Mouse (Mus musculus): Measurements from ENCODE around the gene Rcc2. TPM values are rescaled to one million over a fixed set of nuclear protein-coding genes. Genes with fewer than 3 reads are reported as not detected.

Gene Rcc2
- polyA plus RNA-seq, 1 experiment from 2014 or later = 47.0 TPM

DNA sequence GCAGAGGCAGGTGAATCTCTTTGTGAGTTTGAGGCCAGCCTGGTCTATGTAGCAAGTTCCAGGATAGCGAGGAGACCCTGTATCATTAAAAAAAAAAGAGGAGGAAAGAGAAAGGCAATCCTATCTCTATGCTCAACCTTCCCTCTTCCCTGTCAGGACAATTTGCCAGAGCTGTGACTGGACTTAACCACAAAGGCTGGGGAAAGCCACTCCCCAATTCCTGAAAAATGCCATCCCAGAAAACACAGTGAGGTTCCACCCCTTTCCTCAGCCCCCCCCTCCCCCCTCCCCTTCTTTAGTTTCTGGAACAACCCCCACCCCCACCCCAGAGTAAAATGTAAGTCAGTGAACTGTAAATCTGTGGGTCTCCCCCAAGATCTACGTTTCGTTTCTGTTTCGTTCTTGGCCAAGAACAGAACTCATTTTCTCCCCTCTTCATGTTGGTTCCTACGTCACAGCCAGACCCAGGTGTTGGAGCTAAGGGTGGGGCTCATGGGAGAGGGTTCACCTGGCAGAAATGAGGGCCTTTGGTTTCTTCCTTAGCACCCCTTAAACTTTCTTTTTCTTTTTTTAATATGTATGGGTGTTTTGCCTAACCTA is 11.4 kb upstream of the Rcc2 start:
- H3K4me2 ChIP-seq (replicated peaks) = no peak overlapping the region
- H3K4me3 ChIP-seq (replicated peaks) = no peak overlapping the region
- H3K9me3 ChIP-seq (replicated peaks) = no peaks in the 10 kb centered on the region
- H3K36me3 ChIP-seq = no peaks in the 10 kb centered on the region
- peaks cover 17% of the 10 kb centered on the region for H3K4me1 ChIP-seq
- no peak for ATAC-seq (ENCODE audit: insufficient number of reproducible peaks, low FRiP score, low TSS enrichment, low read depth)
- H3K27ac ChIP-seq (replicated peaks) = no peak overlapping the region
- 69% methylated on average over 5 of the region's 5 CpGs for WGBS
- no peak overlapping the region for H3K9ac ChIP-seq
- no peaks in the 10 kb centered on the region for H3K27me3 ChIP-seq

DNA sequence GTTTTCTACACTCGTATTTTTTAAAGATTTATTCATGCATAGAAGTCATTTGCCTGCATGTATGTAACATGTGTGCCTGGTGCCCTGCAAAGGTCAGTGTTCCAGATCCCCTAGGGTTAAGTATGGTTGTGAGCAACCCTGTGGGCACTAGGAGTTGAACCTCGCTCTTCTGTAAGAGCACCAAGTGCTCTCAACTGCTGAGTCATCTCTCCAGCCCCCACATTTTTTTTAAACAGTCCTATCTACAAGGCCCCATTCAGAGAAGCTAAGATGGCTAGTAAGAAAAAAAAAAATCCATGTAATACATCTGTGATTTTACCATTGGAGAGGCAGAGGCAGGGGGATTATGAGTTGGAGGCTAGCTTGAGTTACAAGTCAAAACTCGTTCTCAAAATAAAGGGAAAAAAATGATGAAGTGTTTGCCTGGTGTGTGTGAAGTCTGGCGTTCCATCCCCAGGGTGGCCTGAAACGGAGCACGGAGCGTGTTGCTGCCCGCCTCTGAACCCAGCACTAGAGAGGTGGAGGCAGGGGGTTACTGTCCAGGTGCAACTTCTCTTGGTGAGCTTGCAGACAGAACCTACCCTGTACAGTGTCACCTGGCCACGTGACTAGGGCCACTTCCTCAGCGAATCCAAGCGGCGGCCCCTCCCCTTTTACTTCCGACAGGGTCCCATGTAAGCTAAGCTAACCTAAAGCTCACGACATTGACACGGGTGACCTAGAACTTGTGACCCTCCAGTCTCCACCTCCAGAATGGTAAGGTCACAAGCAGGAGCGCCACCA is 10.3 kb upstream of the Rcc2 start:
- Histone ChIP-seq H3K9ac (no peak overlapping the region), H3K4me2 (replicated peaks) (no peak overlapping the region), H3K4me3 (replicated peaks) (no peak overlapping the region), H3K9me3 (replicated peaks) (no peaks in the 10 kb centered on the region), H3K27ac (replicated peaks) (no peak overlapping the region), H3K27me3 (no peaks in the 10 kb centered on the region), H3K36me3 (no peaks in the 10 kb centered on the region), H3K4me1 (0 out of 2 replicates have a peak, but pooled peaks cover 5% of the 10 kb centered on the region)
- 55% methylated on average over 16 of the region's 16 CpGs for WGBS
- ATAC-seq (ENCODE audit: insufficient number of reproducible peaks, low FRiP score, low TSS enrichment, low read depth) = peak; percentile 27; the same call in 1 of the 2 replicates

DNA sequence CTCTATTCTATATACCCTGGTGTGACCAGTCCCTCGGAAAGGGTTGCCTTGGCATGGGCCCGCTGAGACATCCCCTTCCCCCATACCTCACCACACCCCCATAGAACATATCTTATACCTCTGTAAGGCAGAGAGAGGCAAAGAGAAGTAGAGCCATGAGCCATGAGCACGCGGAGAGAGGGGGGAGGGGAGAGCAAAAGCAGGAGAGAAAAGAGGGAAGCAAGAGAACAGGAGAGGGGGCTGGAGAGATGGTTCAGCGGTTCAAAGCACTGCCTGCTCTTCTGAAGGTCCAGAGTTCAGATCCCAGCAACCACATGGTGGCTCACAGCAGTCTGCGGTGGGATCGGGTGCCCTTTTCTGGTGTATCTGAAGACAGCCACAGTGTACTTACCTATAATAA is 8.9 kb upstream of the Rcc2 start:
- WGBS = 75% methylated on average over 7 of the region's 7 CpGs
- H3K4me3 ChIP-seq (replicated peaks) = no peak overlapping the region
- H3K4me2 ChIP-seq (replicated peaks) = no peak overlapping the region
- H3K27me3 ChIP-seq = no peaks in the 10 kb centered on the region
- H3K4me1 ChIP-seq = 0 out of 2 replicates have a peak, but pooled peaks cover 5% of the 10 kb centered on the region
- H3K36me3 ChIP-seq = no peaks in the 10 kb centered on the region
- no peak overlapping the region for H3K9ac ChIP-seq
- H3K9me3 ChIP-seq (replicated peaks) = no peaks in the 10 kb centered on the region
- H3K27ac ChIP-seq (replicated peaks) = no peak overlapping the region
- no peak for ATAC-seq (ENCODE audit: insufficient number of reproducible peaks, low FRiP score, low TSS enrichment, low read depth)

DNA sequence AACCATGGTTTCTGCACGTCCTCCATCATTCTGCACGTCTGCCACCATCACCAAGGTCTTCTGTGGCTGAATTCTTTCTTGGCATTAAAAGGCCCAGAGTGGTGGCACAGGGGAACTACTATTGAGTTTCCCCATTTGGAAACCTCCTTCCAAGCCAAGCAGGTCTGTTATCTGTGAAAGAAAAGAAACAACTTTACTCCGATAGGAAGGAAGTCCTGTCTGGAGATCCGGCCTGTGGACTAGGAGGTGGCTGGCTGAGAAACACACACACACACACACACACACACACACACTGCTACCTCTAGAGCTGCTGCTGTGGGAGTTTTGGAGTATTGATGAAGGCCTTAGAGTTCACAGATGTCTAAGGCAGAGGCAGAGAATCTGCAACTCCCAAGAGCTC is 6.8 kb upstream of the Rcc2 start:
- no peaks in the 10 kb centered on the region for H3K27me3 ChIP-seq
- no peak overlapping the region for H3K4me3 ChIP-seq (replicated peaks)
- no peaks in the 10 kb centered on the region for H3K9me3 ChIP-seq (replicated peaks)
- H3K36me3 ChIP-seq = no peaks in the 10 kb centered on the region
- WGBS = 71% methylated on average over 4 of the region's 4 CpGs
- ATAC-seq (ENCODE audit: insufficient number of reproducible peaks, low FRiP score, low TSS enrichment, low read depth) = no peak
- H3K4me2 ChIP-seq (replicated peaks) = no peak overlapping the region
- H3K27ac ChIP-seq (replicated peaks) = no peak overlapping the region
- 0 out of 2 replicates have a peak, but pooled peaks cover 5% of the 10 kb centered on the region for H3K4me1 ChIP-seq
- no peak overlapping the region for H3K9ac ChIP-seq

DNA sequence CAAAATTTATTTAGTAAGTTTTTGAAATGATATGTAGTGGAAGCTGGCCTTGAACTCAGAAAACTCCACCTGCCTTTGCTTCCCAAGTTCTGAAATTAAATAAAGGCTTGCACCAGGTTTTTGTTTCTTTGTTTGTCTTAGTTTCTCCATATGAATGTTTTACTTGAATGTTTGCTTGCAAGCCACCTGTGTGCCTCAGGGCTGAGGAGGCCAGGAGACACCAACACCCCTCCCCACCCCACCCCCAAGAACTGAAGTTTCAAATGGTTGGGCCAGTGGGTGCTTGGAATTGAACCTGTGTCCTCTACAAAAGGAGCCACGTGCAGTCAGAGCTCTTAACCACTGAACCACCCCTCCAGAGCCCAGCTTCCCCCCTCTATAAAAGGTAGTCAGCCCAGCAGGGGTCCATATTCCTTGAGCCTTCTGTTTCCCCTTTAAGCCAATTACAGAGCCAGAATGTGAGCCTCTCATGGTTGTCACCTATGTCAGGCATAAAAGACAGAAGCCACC is 5.7 kb upstream of the Rcc2 start:
- Histone ChIP-seq H3K4me2 (replicated peaks) (no peak overlapping the region), H3K27ac (replicated peaks) (no peak overlapping the region), H3K36me3 (no peaks in the 10 kb centered on the region), H3K4me1 (0 out of 2 replicates have a peak, but pooled peaks cover 9% of the 10 kb centered on the region), H3K4me3 (replicated peaks) (no peak overlapping the region), H3K9ac (no peak overlapping the region), H3K27me3 (no peaks in the 10 kb centered on the region), H3K9me3 (replicated peaks) (no peaks in the 10 kb centered on the region)
- ATAC-seq (ENCODE audit: insufficient number of reproducible peaks, low FRiP score, low TSS enrichment, low read depth) = no peak
- WGBS = 52% methylated on average over 1 of the region's 1 CpGs

DNA sequence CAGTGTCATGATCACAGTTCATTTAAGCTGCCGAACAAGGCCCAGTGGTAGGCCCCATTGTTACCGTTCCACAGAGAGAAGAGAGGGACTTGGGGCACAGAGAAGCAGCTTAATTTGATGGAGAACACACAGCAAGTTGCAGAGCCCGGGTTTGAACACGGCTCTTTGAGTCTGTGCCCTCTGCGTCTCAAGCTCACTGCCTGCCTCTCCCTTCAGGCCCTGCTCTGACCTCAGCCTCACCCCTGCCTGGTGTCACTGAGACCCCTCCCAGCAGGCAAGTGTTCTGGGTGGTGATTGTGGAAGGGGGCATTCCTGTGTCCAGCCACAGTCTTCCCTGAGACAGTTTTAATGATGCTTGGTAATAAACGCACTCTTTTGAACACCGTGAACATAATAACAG is 5.2 kb upstream of the Rcc2 start:
- Histone ChIP-seq H3K9ac (no peak overlapping the region), H3K4me2 (replicated peaks) (no peak overlapping the region), H3K36me3 (no peaks in the 10 kb centered on the region), H3K27ac (replicated peaks) (no peak overlapping the region), H3K9me3 (replicated peaks) (no peaks in the 10 kb centered on the region), H3K4me3 (replicated peaks) (no peak overlapping the region), H3K4me1 (peaks cover 14% of the 10 kb centered on the region; the same call in 1 of the 2 replicates), H3K27me3 (no peaks in the 10 kb centered on the region)
- WGBS = 83% methylated on average over 7 of the region's 7 CpGs
- ATAC-seq (ENCODE audit: insufficient number of reproducible peaks, low FRiP score, low TSS enrichment, low read depth) = no peak

DNA sequence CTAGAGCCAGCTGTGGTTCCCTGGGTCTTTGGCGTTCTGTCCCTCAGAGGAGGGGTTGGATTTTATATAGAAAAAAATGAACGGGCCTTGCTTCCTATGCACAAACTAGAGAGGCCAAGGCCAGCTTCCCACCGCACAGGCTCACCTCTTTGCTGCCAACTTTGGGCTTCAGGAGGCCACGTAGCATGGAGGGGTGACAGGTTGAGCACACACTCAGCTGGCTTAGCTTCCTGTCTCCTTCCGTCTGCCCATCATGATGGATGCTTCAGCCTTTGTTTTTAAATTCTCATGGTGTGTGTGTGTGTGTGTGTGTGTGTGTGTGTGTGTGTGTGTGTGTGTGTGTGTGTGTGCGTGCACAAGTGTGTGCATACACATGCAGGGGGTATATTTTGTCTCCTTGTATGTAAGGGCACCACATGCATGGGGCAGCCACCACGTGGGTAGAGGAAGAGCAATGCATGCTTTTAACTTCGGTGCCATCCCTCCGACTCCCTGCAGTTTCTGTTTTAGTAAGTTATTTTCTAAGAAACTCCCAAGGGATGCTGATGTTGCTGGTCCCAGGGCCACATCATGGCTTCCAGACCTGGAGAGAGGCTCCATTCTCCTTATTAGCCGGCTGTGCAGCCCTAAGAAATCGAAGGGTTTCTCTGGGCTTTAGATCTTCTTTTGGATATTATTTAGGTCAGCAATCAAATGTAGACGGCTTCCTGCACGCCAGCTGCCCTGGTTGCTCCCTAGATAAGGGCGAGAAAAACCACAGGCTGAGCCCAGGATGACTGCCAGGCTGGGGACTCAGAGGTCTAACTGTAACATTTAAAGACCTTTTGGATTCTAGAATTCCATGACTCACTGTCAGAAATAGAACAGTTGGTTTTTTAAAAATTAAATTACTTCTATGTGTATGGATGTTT is 4.4 kb upstream of the Rcc2 start:
- Histone ChIP-seq H3K4me1 (peaks cover 17% of the 10 kb centered on the region), H3K36me3 (no peaks in the 10 kb centered on the region), H3K9ac (no peak overlapping the region), H3K4me3 (replicated peaks) (no peak overlapping the region), H3K27ac (replicated peaks) (no peak overlapping the region), H3K27me3 (no peaks in the 10 kb centered on the region), H3K9me3 (replicated peaks) (no peaks in the 10 kb centered on the region), H3K4me2 (replicated peaks) (no peak overlapping the region)
- ATAC-seq (ENCODE audit: insufficient number of reproducible peaks, low FRiP score, low TSS enrichment, low read depth) = no peak
- 75% methylated on average over 14 of the region's 14 CpGs for WGBS

DNA sequence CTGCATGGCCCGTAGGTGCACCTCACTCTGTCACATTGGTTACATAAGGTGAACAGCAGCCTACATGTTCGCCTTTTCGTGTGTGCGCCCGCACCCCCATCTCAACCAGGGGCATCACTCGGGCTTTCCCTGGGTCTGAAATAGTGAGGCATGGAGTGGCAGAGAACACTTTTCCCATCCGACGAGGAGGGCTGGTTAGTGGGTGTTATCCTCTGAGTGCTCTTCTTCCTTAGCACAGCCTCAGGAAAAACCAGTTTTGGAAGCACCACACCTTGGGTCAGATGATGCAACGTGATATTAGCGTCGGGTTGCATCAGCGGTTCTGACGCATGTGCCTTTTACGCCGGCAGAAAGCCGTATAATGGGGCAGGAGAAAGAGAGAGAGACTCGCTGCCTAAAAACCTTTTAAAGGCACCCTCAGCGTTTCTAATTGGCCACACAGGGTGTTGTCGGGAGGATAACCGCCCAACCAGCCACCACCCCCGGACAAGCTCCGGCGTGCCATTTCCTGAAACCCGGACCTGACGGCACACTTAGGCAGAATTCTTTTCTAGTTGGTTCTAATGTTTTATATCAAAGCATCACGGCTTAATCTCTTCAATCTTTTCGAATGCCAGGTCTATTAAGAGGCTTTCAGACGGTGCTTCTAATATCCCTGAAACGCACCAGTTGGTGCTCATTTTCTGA is 757 bp upstream of the Rcc2 start:
- H3K4me1 ChIP-seq = peaks cover 36% of the 10 kb centered on the region
- H3K27me3 ChIP-seq = no peaks in the 10 kb centered on the region
- 3% methylated on average over 29 of the region's 29 CpGs for WGBS
- no peak for ATAC-seq (ENCODE audit: insufficient number of reproducible peaks, low FRiP score, low TSS enrichment, low read depth)
- peak overlapping the region; percentile 98 for H3K27ac ChIP-seq (replicated peaks)
- no peak overlapping the region for H3K9ac ChIP-seq
- H3K36me3 ChIP-seq = no peaks in the 10 kb centered on the region
- H3K4me3 ChIP-seq (replicated peaks) = peak overlapping the region; percentile 85
- H3K4me2 ChIP-seq (replicated peaks) = peak overlapping the region; percentile 86
- H3K9me3 ChIP-seq (replicated peaks) = no peaks in the 10 kb centered on the region

DNA sequence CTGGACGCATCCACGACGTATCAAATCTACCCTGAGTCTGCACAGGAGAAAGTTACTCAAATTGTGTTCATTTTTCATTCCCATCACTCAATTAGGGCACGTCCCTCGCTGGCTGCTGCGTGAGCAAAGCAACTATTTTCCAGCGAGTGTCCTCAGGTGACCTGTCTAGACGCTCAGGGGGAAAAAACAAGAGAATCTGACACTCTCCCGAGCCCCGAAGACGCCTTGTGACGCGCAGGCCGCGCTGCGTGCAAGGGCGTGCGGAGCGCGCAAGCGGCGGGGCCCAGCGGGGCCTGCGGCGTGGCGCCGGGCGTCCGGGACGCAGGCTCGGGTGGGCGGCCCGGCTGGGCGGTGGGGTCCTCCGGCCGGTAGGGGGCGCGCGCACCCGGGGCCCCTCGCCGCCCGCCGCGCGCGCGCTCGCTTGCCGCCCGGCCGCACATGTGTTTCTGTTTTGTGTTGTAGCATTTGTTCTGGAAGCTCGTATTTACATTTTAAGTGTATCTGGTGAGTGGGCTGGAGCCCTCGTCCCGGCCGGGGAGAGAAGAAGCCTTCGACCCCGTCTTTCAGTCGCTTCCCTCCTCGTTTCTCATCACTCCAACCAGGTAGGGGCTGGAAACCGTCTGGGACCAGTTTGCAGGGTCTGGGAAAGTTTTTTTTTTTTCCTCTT is 841 bp downstream of the Rcc2 start:
- Histone ChIP-seq H3K4me1 (peaks cover 46% of the 10 kb centered on the region), H3K27ac (replicated peaks) (peak overlapping the region; percentile 98), H3K36me3 (0 out of 2 replicates have a peak, but pooled peaks cover 9% of the 10 kb centered on the region), H3K9ac (peak overlapping the region; percentile 85), H3K4me2 (replicated peaks) (peak overlapping the region; percentile 86), H3K9me3 (replicated peaks) (no peaks in the 10 kb centered on the region), H3K4me3 (replicated peaks) (peak overlapping the region; percentile 85), H3K27me3 (no peaks in the 10 kb centered on the region)
- WGBS = under 1% methylated on average over 61 of the region's 61 CpGs
- peak; percentile 79 for ATAC-seq (ENCODE audit: insufficient number of reproducible peaks, low FRiP score, low TSS enrichment, low read depth)

Measured in embryonic facial prominence, embryonic 15.5 days (tissue).